Mouse (Mus musculus): ENCODE results near the gene Tcf20.

DNA sequence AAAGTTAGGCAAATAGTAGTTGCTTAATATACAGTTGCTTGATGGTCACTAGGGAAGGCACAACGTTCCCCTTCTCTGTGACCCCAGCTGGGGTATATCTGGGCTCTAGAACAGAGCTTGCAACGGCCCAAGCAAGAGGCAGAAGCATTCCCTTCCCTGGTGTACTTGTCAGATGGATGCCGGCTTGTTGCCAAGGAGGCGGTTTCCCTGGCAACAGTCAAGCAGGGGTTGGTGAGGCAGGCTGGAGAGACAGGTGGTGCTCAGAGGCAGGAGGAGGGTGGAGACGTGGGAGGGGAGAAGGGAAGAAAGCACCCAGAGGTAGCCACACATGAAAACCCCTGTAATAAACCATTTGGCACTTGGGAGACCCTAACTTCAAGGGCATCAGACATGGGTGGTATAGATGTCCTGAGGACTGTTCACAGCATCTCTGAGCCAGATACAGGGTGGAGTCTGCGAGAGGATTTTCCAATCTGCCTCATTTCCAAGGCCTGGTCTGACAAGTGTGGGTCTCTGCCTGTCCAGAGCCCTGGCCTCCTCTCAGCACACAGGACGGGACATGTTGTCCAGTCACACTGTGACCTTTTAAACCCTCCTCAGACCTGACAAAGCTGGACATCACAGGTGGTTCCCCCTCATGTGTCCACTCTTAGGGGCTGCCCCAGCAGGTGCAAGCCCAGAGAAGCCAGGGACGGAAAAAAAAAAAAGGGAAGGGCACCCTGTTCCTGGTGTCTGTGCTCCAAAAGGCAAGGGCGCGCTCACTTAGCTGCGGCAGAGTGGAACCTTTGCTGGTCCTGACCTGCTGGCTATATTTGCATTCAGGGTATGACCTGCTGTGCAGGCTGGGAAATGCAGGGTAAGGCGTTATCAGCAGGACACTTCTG is 15.2 kb upstream of the Tcf20 start:
- TF ChIP-seq CTCF (IDR thresholded peaks at IDR 0.05; ENCODE audit: insufficient read depth, low read depth, low read length) (no peak), POLR2A (IDR thresholded peaks at IDR 0.05; ENCODE audit: insufficient read depth, low read depth, low read length) (no peak)

Measured in olfactory bulb, adult 2 months (tissue).